In genomic region chr10:41901864-41902263, GRCm38 (mm10) we compare ENCODE assay signal across 18 mouse cellular contexts.
DNase-seq lines count a peak whose midpoint lies in the region; ATAC-seq and TF ChIP-seq lines count a peak whose summit lies in the region.
"Had no signal": no experiment of that assay in that cellular context is flagged by ENCODE, and none has a peak within 500 bp of the region (broad histone marks: within the 10 kb centered on the region; RNA-seq: fewer than 3 reads in every experiment).

No protein-coding gene starts in this region.

- 70% methylated on average over 6 of the region's 6 CpGs for WGBS in heart, adult 2 months

- peaks cover 4% of the 10 kb centered on the region; the same call in 1 of the 2 replicates for H3K79me2 ChIP-seq in heart, adult 2 months (replicated peaks; ENCODE audit: control insufficient read depth, insufficient read depth, low read length)

- TF ChIP-seq CTCF in heart, adult 2 months (IDR thresholded peaks at IDR 0.05): no peak

- no peak for TF ChIP-seq POLR2A in heart, adult 2 months (IDR thresholded peaks at IDR 0.05; ENCODE audit: insufficient read depth, low read depth, low read length)

- ATAC-seq in cerebellum, adult (ENCODE audit: insufficient number of reproducible peaks, low FRiP score, low TSS enrichment): peak; percentile 66; the same call in 1 of the 2 replicates
- ATAC-seq: forebrain, embryonic 13.5 days; intestine, embryonic 16.5 days; liver, postnatal 0 days had no signal

- peaks cover 6% of the 10 kb centered on the region for H3K4me1 ChIP-seq in heart, adult 2 months (ENCODE audit: control insufficient read depth, insufficient read depth, low read length)
- H3K4me1 ChIP-seq: heart, embryonic 15.5 days; hindbrain, embryonic 12.5 days; kidney, embryonic 15.5 days; neural tube, embryonic 15.5 days had no signal

- 0 out of 2 replicates have a peak, but pooled peaks have one; percentile 49 for TF ChIP-seq EP300 in heart, adult 2 months (IDR thresholded peaks at IDR 0.05; ENCODE audit: insufficient read depth, low read depth, low read length)

- H3K36me3 ChIP-seq in heart, adult 2 months (ENCODE audit: control insufficient read depth, insufficient read depth, low read length): peaks cover 24% of the 10 kb centered on the region

- peak in 1 of 2 experiments; percentile 59 for DNase-seq in heart, adult 2 months
- no peak for DNase-seq in heart, adult 8-10 months (ENCODE audit: low spot score)
- DNase-seq in cerebellum, adult 11-12 months: peak; percentile 76
- DNase-seq in cerebellum, postnatal 25 days: peak; percentile 83 to 89
- DNase-seq in neural tube, embryonic 10.5 days (ENCODE audit: extremely low spot score, low spot score): no peak
- DNase-seq in MN1 (ENCODE audit: low spot score): no peak
- DNase-seq: liver; liver, postnatal 0 days; lung, postnatal 36 days; retina, postnatal 1 day; thymus, adult 18-20 months had no signal

- H3K4me3 ChIP-seq in heart, adult 2 months: no peak overlapping the region; the same call in 1 of the 2 replicates
- H3K4me3 ChIP-seq: forebrain, embryonic 13.5 days; heart, embryonic 15.5 days; hindbrain, embryonic 12.5 days; kidney, embryonic 15.5 days; neural tube, embryonic 15.5 days had no signal

- no peaks in the 10 kb centered on the region for H3K27me3 ChIP-seq in heart, adult 2 months (ENCODE audit: control insufficient read depth, insufficient read depth, low read length)
- H3K27me3 ChIP-seq: forebrain, embryonic 13.5 days; heart, embryonic 15.5 days; hindbrain, embryonic 12.5 days; kidney, embryonic 15.5 days; neural tube, embryonic 15.5 days had no signal

- intact Hi-C loops in heart, adult 2 months (cut with DNase I): no loop called here

- H3K27ac ChIP-seq in heart, adult 2 months: peak overlapping the region; percentile 81
- H3K27ac ChIP-seq: forebrain, embryonic 13.5 days; heart, embryonic 15.5 days; hindbrain, embryonic 12.5 days; kidney, embryonic 15.5 days; neural tube, embryonic 15.5 days had no signal

- H3K9ac ChIP-seq in heart, adult 2 months (ENCODE audit: low read depth, low read length): no peak overlapping the region
- H3K9ac ChIP-seq: forebrain, embryonic 13.5 days; heart, embryonic 15.5 days; hindbrain, embryonic 12.5 days; kidney, embryonic 15.5 days; liver, postnatal 0 days; neural tube, embryonic 15.5 days had no signal

Comparison
In these comparisons a context has a peak if more than half of its experiments do, and no peak if none do; other contexts are left out.
1. DNase-seq: peak in cerebellum, adult 11-12 months (single experiment) and cerebellum, postnatal 25 days (2 of 2); none in heart, adult 8-10 months (single experiment), neural tube, embryonic 10.5 days (single experiment) and MN1 (single experiment).